Comparison of ENCODE assay signal across 8 mouse cellular contexts in the genomic region with DNA sequence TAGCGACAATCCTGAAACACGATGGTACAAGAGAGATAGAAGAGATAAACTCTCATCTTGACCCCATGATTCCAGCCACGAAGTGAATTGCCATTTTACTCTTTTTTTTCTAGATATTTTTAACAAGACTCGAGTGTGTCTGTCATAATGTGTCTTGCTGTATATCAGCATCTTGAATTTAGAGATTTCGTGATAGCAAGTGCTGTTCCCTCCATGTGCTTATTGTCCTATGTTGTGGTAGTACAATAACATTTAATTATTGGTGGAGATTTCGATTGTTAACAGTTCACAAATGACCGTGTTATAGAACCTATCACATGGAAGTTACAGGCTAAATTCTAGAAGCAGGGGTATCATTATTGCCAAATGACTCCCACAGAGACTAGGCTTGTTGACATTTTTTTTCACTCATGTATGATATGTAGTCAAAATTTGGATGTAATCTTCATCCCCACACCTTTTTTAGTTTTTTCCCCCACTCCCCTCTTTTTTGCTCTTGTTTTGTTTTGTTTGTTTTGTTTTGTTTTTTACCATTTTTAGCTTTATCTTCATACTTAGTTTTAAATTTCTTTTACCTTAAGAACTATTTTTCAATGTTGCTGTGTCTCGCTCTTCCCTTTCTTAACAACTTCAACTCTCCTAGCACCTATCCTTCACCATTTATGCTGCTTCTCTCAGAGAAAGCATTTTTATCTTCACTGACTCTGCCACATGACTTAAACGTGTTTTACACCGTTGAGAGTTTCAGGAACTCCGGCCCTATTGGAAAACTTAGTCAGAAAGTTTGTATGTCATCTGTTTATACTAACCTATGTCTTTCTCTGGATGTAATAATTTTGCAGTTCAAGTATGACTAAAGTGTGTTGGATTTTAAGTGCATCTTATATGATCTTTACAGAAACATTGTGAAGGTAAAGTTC. TPM values are rescaled to one million over a fixed set of nuclear protein-coding genes. Genes with fewer than 3 reads are reported as not detected.
DNase-seq lines count a peak whose midpoint lies in the region; ATAC-seq and TF ChIP-seq lines count a peak whose summit lies in the region.

No protein-coding gene starts in this region.

- H3K9ac ChIP-seq in liver, adult 2 months (ENCODE audit: low read depth, low read length), result peak overlapping the region; percentile 97
- peak overlapping the region; percentile 96 for H3K9ac ChIP-seq in embryonic facial prominence, embryonic 13.5 days
- H3K9ac ChIP-seq in intestine, embryonic 15.5 days, result peak overlapping the region; percentile 92
- H3K9ac ChIP-seq in neural tube, embryonic 13.5 days, result peak overlapping the region; percentile 95

- no peak for DNase-seq in liver, adult 2 months (ENCODE audit: extremely low read depth, low read depth, low spot score)
- no peak for DNase-seq in liver
- DNase-seq in natural killer cell, adult 2 months (ENCODE audit: low spot score in 2 of 2), result no peak
- no peak for DNase-seq in kidney, postnatal 4 days
- no peak for DNase-seq in adrenal gland, postnatal 14 days

- no peaks in the 10 kb centered on the region for H3K9me3 ChIP-seq in embryonic facial prominence, embryonic 13.5 days
- H3K9me3 ChIP-seq in intestine, embryonic 15.5 days, result no peaks in the 10 kb centered on the region
- no peaks in the 10 kb centered on the region for H3K9me3 ChIP-seq in neural tube, embryonic 13.5 days

- ATAC-seq in embryonic facial prominence, embryonic 13.5 days (ENCODE audit: insufficient number of reproducible peaks, insufficient read depth, low FRiP score, low TSS enrichment, low read depth), result no peak
- ATAC-seq in intestine, embryonic 15.5 days, result no peak
- no peak for ATAC-seq in neural tube, embryonic 13.5 days (ENCODE audit: low read depth)

- no peak for TF ChIP-seq CTCF in liver, adult 2 months (IDR thresholded peaks at IDR 0.05; ENCODE audit: low read depth, low read length)

- peak overlapping the region; percentile 80 for H3K27ac ChIP-seq in liver, adult 2 months (replicated peaks; ENCODE audit: insufficient read depth, low read depth, low read length)
- H3K27ac ChIP-seq in embryonic facial prominence, embryonic 13.5 days, result 0 out of 2 replicates have a peak overlapping the region, but pooled peaks have one; percentile 75
- 0 out of 2 replicates have a peak overlapping the region, but pooled peaks have one; percentile 84 for H3K27ac ChIP-seq in intestine, embryonic 15.5 days
- peak overlapping the region; percentile 90; the same call in 1 of the 2 replicates for H3K27ac ChIP-seq in neural tube, embryonic 13.5 days (replicated peaks)

- H3K4me3 ChIP-seq in liver, adult 2 months (ENCODE audit: insufficient read depth, low read depth, low read length), result peak overlapping the region; percentile 97
- H3K4me3 ChIP-seq in embryonic facial prominence, embryonic 13.5 days, result peak overlapping the region; percentile 96
- H3K4me3 ChIP-seq in intestine, embryonic 15.5 days (replicated peaks), result peak overlapping the region; percentile 85
- H3K4me3 ChIP-seq in neural tube, embryonic 13.5 days, result peak overlapping the region; percentile 94

- H3K36me3 ChIP-seq in liver, adult 2 months (ENCODE audit: control insufficient read depth, insufficient read depth, low read length), result peaks cover 9% of the 10 kb centered on the region
- peaks cover 24% of the 10 kb centered on the region for H3K36me3 ChIP-seq in embryonic facial prominence, embryonic 13.5 days
- H3K36me3 ChIP-seq in intestine, embryonic 15.5 days, result peaks cover 3% of the 10 kb centered on the region
- H3K36me3 ChIP-seq in neural tube, embryonic 13.5 days, result peaks cover 19% of the 10 kb centered on the region

- H3K4me1 ChIP-seq in liver, adult 2 months (ENCODE audit: control insufficient read depth, insufficient read depth, low read length), result peaks cover 23% of the 10 kb centered on the region
- H3K4me1 ChIP-seq in embryonic facial prominence, embryonic 13.5 days, result peaks cover 20% of the 10 kb centered on the region
- H3K4me1 ChIP-seq in intestine, embryonic 15.5 days (replicated peaks), result peaks cover 6% of the 10 kb centered on the region; the same call in 1 of the 2 replicates
- peaks cover 46% of the 10 kb centered on the region for H3K4me1 ChIP-seq in neural tube, embryonic 13.5 days (replicated peaks)

- H3K27me3 ChIP-seq in liver, adult 2 months (ENCODE audit: control insufficient read depth, insufficient read depth, low read length), result no peaks in the 10 kb centered on the region
- H3K27me3 ChIP-seq in embryonic facial prominence, embryonic 13.5 days, result no peaks in the 10 kb centered on the region
- H3K27me3 ChIP-seq in intestine, embryonic 15.5 days (replicated peaks), result no peaks in the 10 kb centered on the region
- H3K27me3 ChIP-seq in neural tube, embryonic 13.5 days, result no peaks in the 10 kb centered on the region

- peak overlapping the region; percentile 76 for H3K4me2 ChIP-seq in embryonic facial prominence, embryonic 13.5 days
- peak overlapping the region; percentile 65 for H3K4me2 ChIP-seq in intestine, embryonic 15.5 days (replicated peaks)
- peak overlapping the region; percentile 99 for H3K4me2 ChIP-seq in neural tube, embryonic 13.5 days

- H3K79me2 ChIP-seq in liver, adult 2 months (ENCODE audit: control insufficient read depth, insufficient read depth, low read length), result peaks cover 38% of the 10 kb centered on the region; the same call in 1 of the 2 replicates

- 22% methylated on average over 11 of the region's 11 CpGs for WGBS in liver, adult 2 months
- WGBS in embryonic facial prominence, embryonic 13.5 days, result 37% methylated on average over 11 of the region's 11 CpGs
- WGBS in intestine, embryonic 15.5 days, result 35% methylated on average over 11 of the region's 11 CpGs
- WGBS in neural tube, embryonic 13.5 days, result 40% methylated on average over 11 of the region's 11 CpGs

- no peak for TF ChIP-seq POLR2A in liver, adult 2 months (IDR thresholded peaks at IDR 0.05; ENCODE audit: extremely low read depth, insufficient read depth, low read length)

RNA-seq across cellular contexts. Expression of a gene that starts 2.4 kb away (rescaled TPM):
- total RNA-seq in liver, adult 2 months (2014; rRNA removed), result 48.0 and 50.0 TPM in 2 replicates
- 30.3 and 31.3 TPM in 2 replicates for polyA plus RNA-seq in liver, adult 2 months (2012; rRNA removed)
- polyA plus RNA-seq in embryonic facial prominence, embryonic 13.5 days (2015; fragmentation: Nextera tagmentation; extraction: Ambion mirVana), result 177 and 185 TPM in 2 replicates
- polyA plus RNA-seq in intestine, embryonic 15.5 days (2015; fragmentation: Nextera tagmentation; extraction: Ambion mirVana), result 165 and 175 TPM in 2 replicates
- polyA plus RNA-seq in neural tube, embryonic 13.5 days (2015; fragmentation: Nextera tagmentation; extraction: Ambion mirVana), result 197 and 199 TPM in 2 replicates
- total RNA-seq in adrenal gland, postnatal 14 days (2021), result 126 and 129 TPM in 2 replicates

RNA-seq across cellular contexts. Expression of a gene that starts 2.4 kb away (rescaled TPM):
- 8.7 and 10.6 TPM in 2 replicates for total RNA-seq in liver, adult 2 months (2014; rRNA removed)
- polyA plus RNA-seq in liver, adult 2 months (2012; rRNA removed), result 4.9 and 7.0 TPM in 2 replicates
- 75.6 and 80.3 TPM in 2 replicates for polyA plus RNA-seq in embryonic facial prominence, embryonic 13.5 days (2015; fragmentation: Nextera tagmentation; extraction: Ambion mirVana)
- 76.3 and 88.1 TPM in 2 replicates for polyA plus RNA-seq in intestine, embryonic 15.5 days (2015; fragmentation: Nextera tagmentation; extraction: Ambion mirVana)
- polyA plus RNA-seq in neural tube, embryonic 13.5 days (2015; fragmentation: Nextera tagmentation; extraction: Ambion mirVana), result 78.4 and 79.1 TPM in 2 replicates
- 30.1 and 36.1 TPM in 2 replicates for total RNA-seq in adrenal gland, postnatal 14 days (2021)

RNA-seq across cellular contexts. Expression of a gene that starts 50.5 kb away (rescaled TPM):
- 160 and 167 TPM in 2 replicates for total RNA-seq in liver, adult 2 months (2014; rRNA removed)
- 63.4 and 71.6 TPM in 2 replicates for polyA plus RNA-seq in liver, adult 2 months (2012; rRNA removed)
- polyA plus RNA-seq in embryonic facial prominence, embryonic 13.5 days (2015; fragmentation: Nextera tagmentation; extraction: Ambion mirVana), result 87.0 and 95.7 TPM in 2 replicates
- 80.7 and 88.8 TPM in 2 replicates for polyA plus RNA-seq in intestine, embryonic 15.5 days (2015; fragmentation: Nextera tagmentation; extraction: Ambion mirVana)
- polyA plus RNA-seq in neural tube, embryonic 13.5 days (2015; fragmentation: Nextera tagmentation; extraction: Ambion mirVana), result 77.5 and 88.0 TPM in 2 replicates
- 249 and 263 TPM in 2 replicates for total RNA-seq in adrenal gland, postnatal 14 days (2021)
